26 mouse cellular contexts compared by ENCODE assay signal in genomic region chr12:108814470-108814869, GRCm38 (mm10). TPM values are rescaled to one million over a fixed set of nuclear protein-coding genes. Genes with fewer than 3 reads are reported as not detected.
DNase-seq lines count a peak whose midpoint lies in the region; ATAC-seq lines count a peak whose summit lies in the region.
"Had no signal": no experiment of that assay in that cellular context is flagged by ENCODE, and none has a peak within 500 bp of the region (broad histone marks: within the 10 kb centered on the region; RNA-seq: fewer than 3 reads in every experiment).

No protein-coding gene starts in this region.

- H3K27ac ChIP-seq in hindbrain, embryonic 15.5 days (replicated peaks) = no peak overlapping the region
- H3K27ac ChIP-seq in hindbrain, embryonic 10.5 days = no peak overlapping the region
- H3K27ac ChIP-seq: embryonic facial prominence, embryonic 12.5 days; forebrain, embryonic 13.5 days; forebrain, embryonic 15.5 days had no signal

- DNase-seq in frontal cortex, postnatal 25 days (ENCODE audit: low spot score in 2 of 2) = no peak
- DNase-seq in hindbrain, embryonic 10.5 days (ENCODE audit: low spot score) = no peak
- peak; percentile 36 for DNase-seq in testis, postnatal 10 days (ENCODE audit: low spot score)
- DNase-seq in testis, postnatal 14 days (ENCODE audit: low spot score) = no peak
- DNase-seq: adrenal gland, adult 8-10 months; adrenal gland, postnatal 14 days; adrenal gland, postnatal 36 days; B cell, adult 2 months; cerebellum, adult 11 months; cerebellum, adult 18-20 months; cerebellum, adult 8-10 months; cerebellum, adult 9-11 months; cerebellum, postnatal 14 days; cerebellum, postnatal 36 days; embryo, embryonic 11 days; forebrain, postnatal 0 days had no signal

- H3K27me3 ChIP-seq in hindbrain, embryonic 15.5 days = no peaks in the 10 kb centered on the region
- H3K27me3 ChIP-seq in hindbrain, embryonic 10.5 days (ENCODE audit: insufficient read depth, poor library complexity, severe bottlenecking) = no peaks in the 10 kb centered on the region
- H3K27me3 ChIP-seq: CH12.LX; embryonic facial prominence, embryonic 12.5 days; forebrain, embryonic 13.5 days; forebrain, embryonic 15.5 days; Patski had no signal

- no peak overlapping the region for H3K4me2 ChIP-seq in hindbrain, embryonic 15.5 days
- H3K4me2 ChIP-seq: embryonic facial prominence, embryonic 12.5 days; forebrain, embryonic 13.5 days; forebrain, embryonic 15.5 days had no signal

- WGBS in hindbrain, embryonic 15.5 days = 93% methylated on average over 6 of the region's 6 CpGs
- 94% methylated on average over 6 of the region's 6 CpGs for WGBS in hindbrain, embryonic 10.5 days

- peak; percentile 74 for ATAC-seq in frontal cortex, adult (ENCODE audit: low TSS enrichment)
- 0 out of 2 replicates have a peak, but pooled peaks have one; percentile 12 for ATAC-seq in hindbrain, embryonic 15.5 days (ENCODE audit: low FRiP score, low read depth)
- ATAC-seq: activated CD4-positive, CD25-positive, alpha-beta regulatory T cell, adult 4 months; CD4-positive, CD25-positive, alpha-beta regulatory T cell, adult 4 months; forebrain, embryonic 13.5 days; forebrain, embryonic 15.5 days; forebrain, postnatal 0 days; Patski had no signal

- H3K36me3 ChIP-seq in hindbrain, embryonic 15.5 days = peaks cover 11% of the 10 kb centered on the region
- peaks cover 73% of the 10 kb centered on the region for H3K36me3 ChIP-seq in hindbrain, embryonic 10.5 days

- H3K4me1 ChIP-seq in hindbrain, embryonic 15.5 days (replicated peaks) = 0 out of 2 replicates have a peak, but pooled peaks cover 6% of the 10 kb centered on the region
- no peaks in the 10 kb centered on the region for H3K4me1 ChIP-seq in hindbrain, embryonic 10.5 days (replicated peaks)

- no peak overlapping the region for H3K9ac ChIP-seq in hindbrain, embryonic 15.5 days
- H3K9ac ChIP-seq: embryonic facial prominence, embryonic 12.5 days; forebrain, embryonic 13.5 days; forebrain, embryonic 15.5 days; forebrain, postnatal 0 days had no signal

- H3K4me3 ChIP-seq in hindbrain, embryonic 15.5 days = no peak overlapping the region
- no peak overlapping the region for H3K4me3 ChIP-seq in hindbrain, embryonic 10.5 days
- H3K4me3 ChIP-seq: embryonic facial prominence, embryonic 12.5 days; forebrain, embryonic 13.5 days; forebrain, embryonic 15.5 days had no signal

- no peaks in the 10 kb centered on the region for H3K9me3 ChIP-seq in hindbrain, embryonic 15.5 days
- no peaks in the 10 kb centered on the region for H3K9me3 ChIP-seq in hindbrain, embryonic 10.5 days
- H3K9me3 ChIP-seq: embryonic facial prominence, embryonic 12.5 days; forebrain, embryonic 13.5 days; forebrain, embryonic 15.5 days; G1E had no signal

RNA-seq across cellular contexts. Expression of gene Slc25a29, which starts 21.2 kb away (rescaled TPM):
- 19.0 and 20.7 TPM in 2 replicates for polyA plus RNA-seq in hindbrain, embryonic 15.5 days (2015; fragmentation: Nextera tagmentation; extraction: Ambion mirVana)
- polyA plus RNA-seq in hindbrain, embryonic 10.5 days (2016; fragmentation: Nextera tagmentation; extraction: Ambion mirVana) = 12.9 and 14.8 TPM in 2 replicates

RNA-seq across cellular contexts. Expression of gene Slc25a47, which starts 21.4 kb away (rescaled TPM):
- 6.6 and 7.4 TPM in 2 replicates for polyA plus RNA-seq in hindbrain, embryonic 15.5 days (2015; fragmentation: Nextera tagmentation; extraction: Ambion mirVana)
- 10.3 and 14.2 TPM in 2 replicates for polyA plus RNA-seq in hindbrain, embryonic 10.5 days (2016; fragmentation: Nextera tagmentation; extraction: Ambion mirVana)

RNA-seq across cellular contexts. Expression of gene Yy1, which starts 21.7 kb away (rescaled TPM):
- polyA plus RNA-seq in hindbrain, embryonic 15.5 days (2015; fragmentation: Nextera tagmentation; extraction: Ambion mirVana) = 13.4 and 15.1 TPM in 2 replicates
- 15.0 and 18.6 TPM in 2 replicates for polyA plus RNA-seq in hindbrain, embryonic 10.5 days (2016; fragmentation: Nextera tagmentation; extraction: Ambion mirVana)
